Mouse (Mus musculus) A20 (cell line): ENCODE measurements around the gene Smarcad1.
A peak's percentile ranks its signal among the peaks of the same experiment; 100 is the strongest.
"Not testable (repeated sequence)": the region's sequence is repeated elsewhere in the genome, so short reads cannot be mapped to it uniquely, and the experiment has no call there.

Source experiments
- DNase-seq: peaks from one replicate; pipeline ENCODE4 v3.0.0-alpha.2; 2011; ENCODE audit warnings: low read depth, low spot score

Smarcad1 gene

GRCm38 (mm10) chr6:65042491-65043171 lies at the start of gene Smarcad1:
TSS of gene Smarcad1 (plus strand) at chr6:65042583.
- peak; percentile 89 for DNase-seq

GRCm38 (mm10) chr6:64996824-64997421 lies 45.5 kb upstream of the Smarcad1 start:
- no peak for DNase-seq

- no peak for DNase-seq
Observed at GRCm38 (mm10) chr6:64997805-64998204, 44.6 kb upstream of the Smarcad1 start.

- not testable (repeated sequence) for DNase-seq
Observed at GRCm38 (mm10) chr6:65000757-65001156, 41.6 kb upstream of the Smarcad1 start.

- no peak for DNase-seq
Observed at GRCm38 (mm10) chr6:65002196-65002595, 40.2 kb upstream of the Smarcad1 start.

- no peak for DNase-seq
Observed at GRCm38 (mm10) chr6:65008836-65009235, 33.5 kb upstream of the Smarcad1 start.

GRCm38 (mm10) chr6:65011444-65011990 lies 30.9 kb upstream of the Smarcad1 start:
- DNase-seq: no peak

GRCm38 (mm10) chr6:65012142-65012541 lies 30.2 kb upstream of the Smarcad1 start:
- DNase-seq: no peak

GRCm38 (mm10) chr6:65017566-65017965 lies 24.8 kb upstream of the Smarcad1 start:
- DNase-seq: no peak

GRCm38 (mm10) chr6:65018966-65019365 lies 23.4 kb upstream of the Smarcad1 start:
- not testable (repeated sequence) for DNase-seq

- no peak for DNase-seq
Observed at GRCm38 (mm10) chr6:65021883-65022282, 20.5 kb upstream of the Smarcad1 start.

GRCm38 (mm10) chr6:65023053-65023452 lies 19.3 kb upstream of the Smarcad1 start:
- no peak for DNase-seq

- DNase-seq: no peak
Observed at GRCm38 (mm10) chr6:65024668-65025067, 17.7 kb upstream of the Smarcad1 start.

GRCm38 (mm10) chr6:65025130-65025529 lies 17.3 kb upstream of the Smarcad1 start:
- DNase-seq: no peak

GRCm38 (mm10) chr6:65034661-65035060 lies 7.7 kb upstream of the Smarcad1 start:
- DNase-seq: no peak

GRCm38 (mm10) chr6:65035469-65035868 lies 6.9 kb upstream of the Smarcad1 start:
- DNase-seq: no peak

- no peak for DNase-seq
Observed at GRCm38 (mm10) chr6:65041932-65042331, 451 bp upstream of the Smarcad1 start.

- DNase-seq: no peak
Observed at GRCm38 (mm10) chr6:65043241-65043640, 858 bp downstream of the Smarcad1 start.

GRCm38 (mm10) chr6:65049100-65049499 lies 6.7 kb downstream of the Smarcad1 start:
- peak; percentile 21 for DNase-seq

- no peak for DNase-seq
Observed at GRCm38 (mm10) chr6:65056620-65057019, 14.2 kb downstream of the Smarcad1 start.

GRCm38 (mm10) chr6:65057137-65057536 lies 14.8 kb downstream of the Smarcad1 start:
- peak; percentile 19 for DNase-seq

- DNase-seq: no peak
Observed at GRCm38 (mm10) chr6:65061049-65061448, 18.7 kb downstream of the Smarcad1 start.

- no peak for DNase-seq
Observed at GRCm38 (mm10) chr6:65075201-65075600, 32.8 kb downstream of the Smarcad1 start.
